Mouse (Mus musculus) cerebellum, adult 18-20 months (tissue): ENCODE data around the gene Spint4.

Source experiments
- DNase-seq, 2 experiments: peaks; one replicate each; pipeline ENCODE4 v3.0.0; 2021

Gene Spint4

GRCm38 (mm10) chr2:164733259-164733658, 35.0 kb downstream of the Spint4 start:
- DNase-seq = no peak

GRCm38 (mm10) chr2:164734839-164735238, 36.5 kb downstream of the Spint4 start:
- DNase-seq = no peak

- DNase-seq = no peak
These were observed 37.1 kb downstream of the Spint4 start for GRCm38 (mm10) chr2:164735446-164735845.

GRCm38 (mm10) chr2:164737377-164738090, 39.2 kb downstream of the Spint4 start:
- no peak for DNase-seq

DNA sequence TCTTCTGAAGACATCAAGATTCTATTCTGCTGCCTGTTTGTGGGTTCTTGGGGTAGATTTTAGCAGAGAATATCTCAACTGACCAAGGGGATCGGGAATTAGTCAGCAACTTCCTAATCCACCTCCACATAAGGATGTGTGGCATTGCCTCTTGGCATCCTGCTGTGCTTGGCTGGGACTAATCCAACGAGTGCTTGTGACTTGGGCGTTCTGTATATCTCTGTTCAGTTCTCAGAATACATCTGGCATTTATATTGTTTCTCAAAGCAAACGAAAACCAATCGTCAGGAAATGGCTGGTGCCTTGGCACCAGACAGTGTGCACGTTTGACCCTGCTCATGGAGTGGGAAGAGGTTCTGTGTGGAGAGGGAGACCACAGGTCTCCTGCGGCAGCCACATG, 41.6 kb downstream of the Spint4 start:
- no peak for DNase-seq

DNA sequence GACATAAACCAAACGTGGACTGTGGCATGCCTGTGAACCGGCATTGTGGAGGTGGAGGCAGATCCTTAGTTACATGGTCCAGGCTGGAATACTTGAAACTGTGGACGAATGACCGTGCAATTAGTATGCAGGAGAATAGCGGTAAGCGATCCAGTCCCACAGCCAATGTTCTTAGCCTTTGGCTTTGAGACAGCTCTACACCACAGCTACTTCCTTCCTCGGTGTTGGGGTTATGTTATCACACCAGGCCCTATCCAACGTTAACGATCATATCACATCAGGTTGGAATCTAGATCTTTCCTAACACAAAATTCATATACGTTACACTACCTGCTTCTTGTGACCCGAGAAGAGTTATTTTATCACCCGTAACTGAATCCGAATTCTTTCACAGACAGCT, 46.7 kb downstream of the Spint4 start:
- DNase-seq = no peak

- DNase-seq = peak; percentile 88 to 95
These were observed 47.7 kb downstream of the Spint4 start, which contains the start of the genes Wfdc3 and Dnttip1 for GRCm38 (mm10) chr2:164745843-164746479. Gene Wfdc3, minus strand, starts transcription at chr2:164745931. Gene Dnttip1, plus strand, starts transcription at chr2:164745983.

- DNase-seq = no peak
These were observed 48.4 kb downstream of the Spint4 start for GRCm38 (mm10) chr2:164746693-164747092.

GRCm38 (mm10) chr2:164748191-164748590, 49.9 kb downstream of the Spint4 start:
- no peak for DNase-seq

DNA sequence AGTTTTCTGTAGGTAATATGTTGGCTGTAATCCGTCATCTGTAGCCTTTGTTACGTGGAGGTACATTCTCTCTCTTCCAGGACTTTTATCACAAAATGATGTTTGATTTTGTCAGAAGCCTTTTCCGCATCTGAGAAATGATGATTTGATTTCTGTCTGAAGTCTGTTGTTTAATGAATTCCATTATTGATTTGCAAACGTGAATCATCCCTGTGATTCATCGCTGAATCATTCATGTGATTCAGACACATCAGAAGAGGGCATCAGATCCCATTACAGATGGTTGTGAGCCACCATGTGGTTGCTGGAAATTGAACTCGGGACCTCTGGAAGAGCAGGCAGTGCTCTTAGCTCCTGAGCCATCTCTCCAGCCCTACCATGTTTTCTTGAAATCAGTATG, 50.7 kb downstream of the Spint4 start:
- no peak for DNase-seq
